Mouse (Mus musculus): ENCODE data around the gene Upp2. TPM values are rescaled to one million over a fixed set of nuclear protein-coding genes. Genes with fewer than 3 reads are reported as not detected.

Gene Upp2
- total and polyA plus RNA-seq, 3 experiments, result 0.66 TPM; not detected in 2

DNA sequence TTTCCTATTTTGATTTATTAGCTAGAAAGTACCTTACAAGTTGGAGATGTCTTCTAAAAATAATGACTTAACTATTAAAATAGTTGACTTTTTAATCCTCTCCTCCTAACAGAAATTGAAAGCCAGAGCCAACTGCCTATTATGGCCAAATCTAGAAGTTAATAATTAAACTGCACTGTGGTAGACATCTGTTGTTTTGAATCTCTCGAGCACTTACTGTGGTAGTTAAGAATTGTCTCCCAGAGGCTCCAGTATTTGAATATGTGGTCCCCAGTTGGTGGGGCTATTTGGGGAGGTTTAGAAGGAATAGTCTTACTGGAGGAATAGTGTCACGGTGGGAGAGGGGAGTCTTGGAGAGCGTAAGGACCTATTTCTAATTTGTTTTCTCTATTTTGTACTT is 273.9 kb downstream of the Upp2 start:
- Histone ChIP-seq H3K9me3 (replicated peaks) (peaks cover 33% of the 10 kb centered on the region), H3K4me1 (ENCODE audit: insufficient read depth, low read depth, low read length) (no peaks in the 10 kb centered on the region), H3K36me3 (replicated peaks) (no peaks in the 10 kb centered on the region), H3K4me3 (ENCODE audit: low read depth, low read length) (no peak overlapping the region), H3K27me3 (ENCODE audit: insufficient read depth, low read length) (no peaks in the 10 kb centered on the region)
- TF ChIP-seq CTCF (IDR thresholded peaks at IDR 0.05; ENCODE audit: low read depth, low read length), result no peak
- no peak for TF ChIP-seq TAL1 (conservative IDR thresholded peaks at IDR 0.05; ENCODE audit: low read depth, low read length)
- no peak for TF ChIP-seq GATA1 (IDR thresholded peaks at IDR 0.05; ENCODE audit: borderline replicate concordance, low read length)
- TF ChIP-seq GATA2 (IDR thresholded peaks at IDR 0.05; ENCODE audit: borderline replicate concordance, low read depth, low read length), result no peak
- DNase-seq (ENCODE audit: low spot score) (no peak), ATAC-seq (ENCODE audit: extremely low read depth, insufficient number of reproducible peaks, low FRiP score, poor library complexity, severe bottlenecking) (no peak)

DNA sequence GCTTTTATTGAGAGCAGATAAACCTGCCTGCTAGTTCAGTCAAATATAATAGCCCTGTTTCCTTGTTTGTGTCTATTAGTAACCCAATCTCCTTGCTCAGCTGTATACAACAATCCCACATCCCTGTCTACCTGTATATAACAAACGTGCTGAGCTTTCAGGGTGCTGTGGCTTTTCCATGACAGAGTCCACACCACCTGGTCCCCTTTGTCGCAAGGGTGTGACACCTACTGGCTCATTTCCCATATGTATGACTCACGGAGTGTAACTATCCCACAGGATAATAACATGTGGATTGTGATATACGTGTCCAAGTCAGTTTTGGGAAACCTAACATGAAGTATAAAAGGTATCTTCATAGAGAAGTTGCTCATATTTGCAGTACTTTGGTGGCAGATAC is 275.3 kb downstream of the Upp2 start:
- no peaks in the 10 kb centered on the region for H3K27me3 ChIP-seq (ENCODE audit: insufficient read depth, low read length)
- peaks cover 24% of the 10 kb centered on the region for H3K9me3 ChIP-seq (replicated peaks)
- no peak overlapping the region for H3K4me3 ChIP-seq (ENCODE audit: low read depth, low read length)
- H3K4me1 ChIP-seq (ENCODE audit: insufficient read depth, low read depth, low read length), result no peaks in the 10 kb centered on the region
- TF ChIP-seq TAL1 (conservative IDR thresholded peaks at IDR 0.05; ENCODE audit: low read depth, low read length) (no peak), GATA2 (IDR thresholded peaks at IDR 0.05; ENCODE audit: borderline replicate concordance, low read depth, low read length) (no peak), POLR2AphosphoS5 (IDR thresholded peaks at IDR 0.05; ENCODE audit: insufficient replicate concordance, low read depth, low read length) (no peak), GATA1 (IDR thresholded peaks at IDR 0.05; ENCODE audit: borderline replicate concordance, low read length) (no peak), CTCF (IDR thresholded peaks at IDR 0.05; ENCODE audit: low read depth, low read length) (no peak)
- no peak for DNase-seq (ENCODE audit: low spot score)
- H3K36me3 ChIP-seq (replicated peaks), result no peaks in the 10 kb centered on the region
- no peak for ATAC-seq (ENCODE audit: extremely low read depth, insufficient number of reproducible peaks, low FRiP score, poor library complexity, severe bottlenecking)

Other genes starting within 250 kb of the Upp2 start
- not detected in 2 replicates for gene Acvr1c, start 209.4 kb upstream of the Upp2 start, total RNA-seq (2014; fragmentation: Nextera tagmentation)
- gene Acvr1c, start 209.4 kb upstream of the Upp2 start, total RNA-seq (2017), result 0.05 and 0.06 TPM in 2 replicates
- not detected in 2 replicates for gene Acvr1c, start 209.4 kb upstream of the Upp2 start, polyA plus RNA-seq (2012)
- not detected in 2 replicates for gene Gm17409, start 97.2 kb upstream of the Upp2 start, total RNA-seq (2014; fragmentation: Nextera tagmentation)
- not detected in 2 replicates for gene Gm17409, start 97.2 kb upstream of the Upp2 start, total RNA-seq (2017)
- gene Gm17409, start 97.2 kb upstream of the Upp2 start, polyA plus RNA-seq (2012), result not detected in 2 replicates
- gene Acvr1, start 141 bp upstream of the Upp2 start, total RNA-seq (2014; fragmentation: Nextera tagmentation), result not detected in 2 replicates
- gene Acvr1, start 141 bp upstream of the Upp2 start, total RNA-seq (2017), result 0.06 and 0.11 TPM in 2 replicates
- not detected in 2 replicates for gene Acvr1, start 141 bp upstream of the Upp2 start, polyA plus RNA-seq (2012)